Mouse (Mus musculus) testis, adult 2 months (tissue): ENCODE results near the gene Rpp21. TPM values are rescaled to one million over a fixed set of nuclear protein-coding genes. Genes with fewer than 3 reads are reported as not detected.
A peak's percentile ranks its signal among the peaks of the same experiment; 100 is the strongest.

Experiments used
- H3K27ac ChIP-seq: fragments of 200-500 bp; 2 replicates; pipeline ENCODE4 v1.5.1; 2012; ENCODE audit warnings: low read depth, low read length; ENCODE audit not compliant: control insufficient read depth, insufficient read depth
- H3K27me3 ChIP-seq: fragments of 200-500 bp; 2 replicates; pipeline ENCODE4 v1.6.1; 2012; ENCODE audit warnings: mild to moderate bottlenecking, low read length, moderate library complexity; ENCODE audit not compliant: control insufficient read depth, insufficient read depth
- H3K36me3 ChIP-seq: fragments of 200-500 bp; 2 replicates; pipeline ENCODE4 v1.6.1; 2012; ENCODE audit warnings: mild to moderate bottlenecking, low read length; ENCODE audit not compliant: control insufficient read depth, insufficient read depth
- H3K4me1 ChIP-seq: fragments of 200-500 bp; 2 replicates; pipeline ENCODE4 v1.6.1; 2012; ENCODE audit warnings: low read length; ENCODE audit not compliant: control insufficient read depth, insufficient read depth
- H3K4me3 ChIP-seq: fragments of 200-500 bp; 2 replicates; pipeline ENCODE4 v1.5.1; 2012; ENCODE audit warnings: low read depth, mild to moderate bottlenecking, low read length, moderate library complexity, mixed read lengths; ENCODE audit not compliant: control insufficient read depth
- CTCF ChIP-seq: fragments of 200-500 bp; IDR thresholded peaks from 2 replicates; pipeline ENCODE4 v1.5.1; 2012; ENCODE audit warnings: low read depth, mild to moderate bottlenecking, inconsistent platforms, low read length, moderate library complexity; ENCODE audit not compliant: control insufficient read depth, insufficient read depth, insufficient replicate concordance
- POLR2A ChIP-seq: fragments of 200-500 bp; IDR thresholded peaks from 2 replicates; pipeline ENCODE4 v1.6.1; 2012; ENCODE audit warnings: low read depth, mild to moderate bottlenecking, inconsistent platforms, low read length, moderate library complexity; ENCODE audit not compliant: control insufficient read depth
- polyA plus RNA-seq: library from polyadenylated mRNA; depleted of rRNA; stranded (reverse); fragments of >200 nt; gene quantifications from 2 replicates; pipeline ENCODE4 v1.2.3, GENCODE M21; 2012

The Rpp21 gene
- polyA plus RNA-seq, 1 experiment = 82.5 TPM

GRCm38 (mm10) chr17:36270956-36271585 lies 13.2 kb upstream of the Rpp21 start:
- Histone ChIP-seq H3K36me3 (peaks cover 5% of the 10 kb centered on the region), H3K27me3 (no peaks in the 10 kb centered on the region), H3K27ac (peak overlapping the region; percentile 94), H3K4me1 (no peaks in the 10 kb centered on the region; the same call in none of the 2 replicates), H3K4me3 (peak overlapping the region; percentile 95)
- TF ChIP-seq POLR2A (peak; percentile 92; the same call in 1 of the 2 replicates), CTCF (peak; percentile 15; the same call in 1 of the 2 replicates)

DNA sequence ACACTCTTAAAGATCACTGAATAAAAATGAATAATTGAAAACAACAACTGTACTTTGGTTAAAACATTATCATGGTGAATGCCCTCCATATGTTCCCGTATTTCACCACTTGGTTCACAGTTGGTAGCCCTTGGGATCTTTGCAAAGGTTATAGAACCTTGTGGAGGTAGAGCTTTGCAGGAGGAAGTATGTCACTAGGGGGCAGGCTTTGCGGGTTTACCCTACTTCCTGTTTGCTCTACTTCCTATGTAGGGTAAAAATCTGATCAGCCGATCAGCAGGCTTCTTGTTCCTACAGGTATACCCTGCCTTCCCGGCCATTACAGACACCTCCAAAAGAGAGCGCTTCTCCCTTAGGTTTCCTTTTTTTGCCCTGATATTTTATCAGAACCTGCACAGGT lies 8.0 kb upstream of the Rpp21 start:
- H3K36me3 ChIP-seq = peaks cover 5% of the 10 kb centered on the region

DNA sequence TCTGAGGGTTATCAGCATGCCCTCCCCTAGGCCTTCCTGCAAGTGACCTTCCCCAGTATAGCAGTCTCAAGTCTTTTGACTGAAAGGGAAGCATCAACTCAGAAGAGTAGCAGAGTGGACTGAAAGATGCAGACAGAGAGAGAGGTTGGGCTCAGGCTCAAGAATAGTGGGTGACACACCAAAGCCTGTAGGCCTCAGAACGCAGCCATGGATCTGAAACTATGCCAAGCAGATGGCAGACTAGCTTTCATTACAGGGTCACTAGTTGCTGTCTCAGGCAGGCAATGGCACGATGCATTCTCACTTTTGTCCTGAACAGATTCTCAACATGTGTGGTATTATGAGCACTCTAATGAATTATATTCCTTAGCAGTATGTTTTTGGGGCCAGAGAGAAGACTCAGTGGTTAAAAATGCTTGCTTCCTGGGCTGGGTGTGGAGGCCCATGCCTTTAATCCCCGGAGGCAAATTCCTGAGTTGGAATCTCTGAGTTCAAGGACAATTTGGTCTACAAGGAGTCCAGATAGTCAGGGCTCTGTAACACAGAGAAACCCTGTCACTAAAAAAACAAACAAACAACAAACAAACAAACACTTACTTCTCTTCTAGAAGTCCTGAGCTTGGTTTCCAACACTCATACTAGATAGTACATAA lies 6.5 kb upstream of the Rpp21 start:
- Histone ChIP-seq H3K4me3 (no peak overlapping the region), H3K27ac (no peak overlapping the region), H3K4me1 (no peaks in the 10 kb centered on the region; the same call in 1 of the 2 replicates), H3K27me3 (no peaks in the 10 kb centered on the region), H3K36me3 (peaks cover 5% of the 10 kb centered on the region)
- no peak for TF ChIP-seq POLR2A
- TF ChIP-seq CTCF = no peak

More for the DNA sequence above, 8.0 kb upstream of the Rpp21 start:
- no peaks in the 10 kb centered on the region for H3K27me3 ChIP-seq
- no peak overlapping the region for H3K4me3 ChIP-seq
- no peaks in the 10 kb centered on the region; the same call in none of the 2 replicates for H3K4me1 ChIP-seq
- TF ChIP-seq CTCF (no peak), POLR2A (no peak)
- H3K27ac ChIP-seq = no peak overlapping the region

GRCm38 (mm10) chr17:36261511-36262166 lies 3.8 kb upstream of the Rpp21 start:
- peaks cover 6% of the 10 kb centered on the region for H3K4me1 ChIP-seq
- no peaks in the 10 kb centered on the region; the same call in 1 of the 2 replicates for H3K36me3 ChIP-seq
- TF ChIP-seq CTCF (no peak), POLR2A (no peak)
- H3K27ac ChIP-seq = no peak overlapping the region; the same call in 1 of the 2 replicates
- H3K27me3 ChIP-seq = no peaks in the 10 kb centered on the region
- no peak overlapping the region for H3K4me3 ChIP-seq

DNA sequence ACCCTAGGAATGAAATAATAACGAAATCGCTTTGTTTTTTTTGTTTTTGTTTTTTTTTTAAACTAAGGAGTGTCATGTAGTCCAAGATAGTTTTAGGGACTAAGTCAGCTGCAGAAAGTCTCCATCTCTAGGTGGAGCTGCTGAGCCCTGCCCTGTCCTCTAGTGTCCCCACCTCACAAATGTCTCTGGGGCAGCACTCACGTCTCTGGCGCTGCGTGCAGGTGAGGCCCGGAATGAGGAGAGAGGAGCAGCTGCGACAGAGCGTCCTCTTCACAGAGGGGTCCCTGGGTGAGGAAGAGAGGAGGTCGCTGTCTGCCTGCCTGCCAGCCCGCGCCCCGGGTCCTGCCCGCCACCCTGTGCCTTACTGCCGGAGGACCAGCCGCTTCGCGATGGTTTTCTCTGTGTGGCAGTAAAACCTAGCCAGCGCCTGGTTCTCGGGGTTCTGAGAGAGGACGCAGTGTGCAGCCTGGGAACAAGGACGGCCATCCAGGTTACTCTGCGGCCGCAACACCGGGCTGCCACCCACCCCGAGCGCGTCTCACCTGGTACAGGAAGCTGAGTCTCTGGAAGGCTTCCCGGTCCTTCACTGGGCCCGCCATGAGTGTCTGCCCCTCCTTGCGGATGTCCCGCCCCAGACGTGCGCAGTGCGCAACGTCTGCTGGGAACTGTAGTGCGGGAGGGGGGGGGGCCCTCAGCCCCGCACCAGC lies 475 bp downstream of the Rpp21 start:
- H3K4me3 ChIP-seq = peak overlapping the region; percentile 89
- H3K27ac ChIP-seq = peak overlapping the region; percentile 50; the same call in 1 of the 2 replicates
- H3K36me3 ChIP-seq = no peaks in the 10 kb centered on the region
- peaks cover 6% of the 10 kb centered on the region for H3K4me1 ChIP-seq
- H3K27me3 ChIP-seq = no peaks in the 10 kb centered on the region
- TF ChIP-seq CTCF = no peak
- TF ChIP-seq POLR2A = peak; percentile 61

GRCm38 (mm10) chr17:36253087-36253600 lies 4.7 kb downstream of the Rpp21 start:
- H3K4me3 ChIP-seq = no peak overlapping the region
- H3K27me3 ChIP-seq = no peaks in the 10 kb centered on the region
- H3K36me3 ChIP-seq = no peaks in the 10 kb centered on the region
- TF ChIP-seq CTCF (no peak), POLR2A (no peak)
- no peak overlapping the region for H3K27ac ChIP-seq
- H3K4me1 ChIP-seq = peaks cover 9% of the 10 kb centered on the region

DNA sequence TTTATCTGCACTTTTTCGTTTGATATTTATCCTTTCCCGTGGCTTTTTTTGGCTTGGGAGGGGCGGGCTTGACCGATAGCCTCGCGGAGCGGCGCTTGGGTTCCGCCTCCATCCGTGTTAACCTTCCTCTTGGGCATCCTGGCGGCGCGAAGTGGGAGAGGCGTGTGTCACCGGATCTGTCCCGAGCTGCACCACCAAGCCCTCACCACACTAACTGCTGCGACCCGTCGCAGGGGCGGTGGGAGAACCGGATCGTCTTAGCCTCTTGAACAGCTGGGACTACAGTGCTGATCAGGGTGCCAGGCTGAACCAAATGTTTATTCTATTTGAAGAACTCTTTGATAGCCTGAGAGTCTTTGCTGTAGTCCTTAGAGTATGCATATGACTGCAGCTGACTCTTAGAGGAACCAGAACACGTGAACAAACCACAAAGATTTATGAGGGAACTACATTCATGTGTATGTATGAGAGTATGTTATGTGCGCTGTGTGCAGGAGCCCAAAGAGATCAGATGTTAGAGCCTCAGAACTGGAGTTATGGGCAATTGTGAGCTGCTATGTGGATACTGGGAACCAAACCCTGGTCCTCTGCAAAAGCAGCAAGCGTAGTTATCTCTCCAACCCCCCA lies 5.5 kb downstream of the Rpp21 start:
- Histone ChIP-seq H3K27ac (no peak overlapping the region), H3K27me3 (no peaks in the 10 kb centered on the region)
- TF ChIP-seq CTCF = no peak
- TF ChIP-seq POLR2A = no peak

More for the DNA sequence above, 5.5 kb downstream of the Rpp21 start:
- no peaks in the 10 kb centered on the region for H3K36me3 ChIP-seq
- H3K4me3 ChIP-seq = no peak overlapping the region
- H3K4me1 ChIP-seq = peaks cover 6% of the 10 kb centered on the region
